Mouse (Mus musculus): ENCODE results near the gene Ano10.
"Not testable (repeated sequence)": the region's sequence is repeated elsewhere in the genome, so short reads cannot be mapped to it uniquely, and the experiment has no call there.

The Ano10 gene

GRCm38 (mm10) chr9:122294242-122294881 lies at the start of gene Ano10:
Ano10 (minus strand) TSS chr9:122294423.
- DNase-seq (ENCODE audit: low spot score): peak; percentile 96

GRCm38 (mm10) chr9:122343399-122343798 lies 49.2 kb upstream of the Ano10 start:
- DNase-seq (ENCODE audit: low spot score): no peak

GRCm38 (mm10) chr9:122339972-122340371 lies 45.7 kb upstream of the Ano10 start:
- DNase-seq (ENCODE audit: low spot score): no peak

GRCm38 (mm10) chr9:122337510-122337931 lies 43.3 kb upstream of the Ano10 start:
- DNase-seq (ENCODE audit: low spot score): no peak

- DNase-seq (ENCODE audit: low spot score): no peak
These were observed 42.5 kb upstream of the Ano10 start for GRCm38 (mm10) chr9:122336677-122337076.

GRCm38 (mm10) chr9:122328199-122328598 lies 34.0 kb upstream of the Ano10 start:
- DNase-seq (ENCODE audit: low spot score): no peak

- DNase-seq (ENCODE audit: low spot score): no peak
These were observed 31.8 kb upstream of the Ano10 start for GRCm38 (mm10) chr9:122325996-122326395.

- no peak for DNase-seq (ENCODE audit: low spot score)
These were observed 28.1 kb upstream of the Ano10 start for GRCm38 (mm10) chr9:122322356-122322755.

- DNase-seq (ENCODE audit: low spot score): no peak
These were observed 26.4 kb upstream of the Ano10 start for GRCm38 (mm10) chr9:122320626-122321025.

- DNase-seq (ENCODE audit: low spot score): no peak
These were observed 22.3 kb upstream of the Ano10 start for GRCm38 (mm10) chr9:122316562-122316961.

- no peak for DNase-seq (ENCODE audit: low spot score)
These were observed 21.3 kb upstream of the Ano10 start for GRCm38 (mm10) chr9:122315501-122315900.

- no peak for DNase-seq (ENCODE audit: low spot score)
These were observed 20.7 kb upstream of the Ano10 start for GRCm38 (mm10) chr9:122314942-122315341.

GRCm38 (mm10) chr9:122314386-122314785 lies 20.2 kb upstream of the Ano10 start:
- no peak for DNase-seq (ENCODE audit: low spot score)

- DNase-seq (ENCODE audit: low spot score): not testable (repeated sequence)
These were observed 18.9 kb upstream of the Ano10 start for GRCm38 (mm10) chr9:122313128-122313527.

- no peak for DNase-seq (ENCODE audit: low spot score)
These were observed 18.2 kb upstream of the Ano10 start for GRCm38 (mm10) chr9:122312296-122312990.

GRCm38 (mm10) chr9:122311051-122311760 lies 17.0 kb upstream of the Ano10 start:
- peak; percentile 10 for DNase-seq (ENCODE audit: low spot score)

- peak; percentile 61 for DNase-seq (ENCODE audit: low spot score)
These were observed 16.4 kb upstream of the Ano10 start for GRCm38 (mm10) chr9:122310613-122311049.

GRCm38 (mm10) chr9:122309013-122309980 lies 15.1 kb upstream of the Ano10 start:
- DNase-seq (ENCODE audit: low spot score): peak; percentile 15

GRCm38 (mm10) chr9:122305302-122305701 lies 11.1 kb upstream of the Ano10 start:
- no peak for DNase-seq (ENCODE audit: low spot score)

GRCm38 (mm10) chr9:122296169-122296568 lies 1.9 kb upstream of the Ano10 start:
- no peak for DNase-seq (ENCODE audit: low spot score)

GRCm38 (mm10) chr9:122295396-122295795 lies 1.2 kb upstream of the Ano10 start:
- no peak for DNase-seq (ENCODE audit: low spot score)

- no peak for DNase-seq (ENCODE audit: low spot score)
These were observed 370 bp downstream of the Ano10 start for GRCm38 (mm10) chr9:122293865-122294241.

Measured in ovary, adult 18-20 months (tissue).